Mouse (Mus musculus): ENCODE results near the gene Olfr1495. TPM values are rescaled to one million over a fixed set of nuclear protein-coding genes. Genes with fewer than 3 reads are reported as not detected.
"Not testable (repeated sequence)": the region's sequence is repeated elsewhere in the genome, so short reads cannot be mapped to it uniquely, and the experiment has no call there.

Gene Olfr1495
- polyA plus RNA-seq (2015; fragmentation: Nextera tagmentation; extraction: Ambion mirVana) = not detected in 2 replicates

GRCm38 (mm10) chr19:13764306-13764705 lies at the start of gene Olfr1495:
TSS of gene Olfr1495 (plus strand) at chr19:13764606.
- Histone ChIP-seq H3K4me2 (no peak within 1 kb of the TSS), H3K9me3 (replicated peaks) (no peaks in the 10 kb centered on the region), H3K27me3 (no peaks in the 10 kb centered on the region), H3K4me1 (no peaks in the 10 kb centered on the region), H3K4me3 (replicated peaks) (no peak within 1 kb of the TSS), H3K9ac (no peak within 1 kb of the TSS), H3K36me3 (no peaks in the 10 kb centered on the region), H3K27ac (no peak within 1 kb of the TSS)
- no peak for ATAC-seq (replicated peaks; ENCODE audit: low FRiP score)
- 85% methylated on average over 3 of the region's 3 CpGs for WGBS

GRCm38 (mm10) chr19:13722978-13723377 lies 41.4 kb upstream of the Olfr1495 start, which contains the start of gene Olfr1493-ps1:
TSS of gene Olfr1493-ps1 (plus strand) at chr19:13723278.
- no peaks in the 10 kb centered on the region for H3K27me3 ChIP-seq
- no peak for ATAC-seq (replicated peaks; ENCODE audit: low FRiP score)
- no peak within 1 kb of the TSS for H3K27ac ChIP-seq
- 63% methylated on average over 2 of the region's 2 CpGs for WGBS
- no peak within 1 kb of the TSS for H3K4me3 ChIP-seq (replicated peaks)
- no peak within 1 kb of the TSS for H3K9ac ChIP-seq
- no peak within 1 kb of the TSS for H3K4me2 ChIP-seq
- no peaks in the 10 kb centered on the region for H3K9me3 ChIP-seq (replicated peaks)
- H3K4me1 ChIP-seq = no peaks in the 10 kb centered on the region
- H3K36me3 ChIP-seq = no peaks in the 10 kb centered on the region

- WGBS = 78% methylated on average over 4 of the region's 4 CpGs
- ATAC-seq (replicated peaks; ENCODE audit: low FRiP score) = no peak
Observed at GRCm38 (mm10) chr19:13739428-13739827, 25.0 kb upstream of the Olfr1495 start, which contains the start of gene Olfr1494. TSS of gene Olfr1494 (plus strand) at chr19:13739728.

GRCm38 (mm10) chr19:13749366-13749765 lies 15.0 kb upstream of the Olfr1495 start:
- Histone ChIP-seq H3K4me2 (no peak overlapping the region), H3K27ac (no peak overlapping the region), H3K9me3 (replicated peaks) (no peaks in the 10 kb centered on the region), H3K36me3 (no peaks in the 10 kb centered on the region), H3K4me1 (no peaks in the 10 kb centered on the region), H3K9ac (no peak overlapping the region), H3K4me3 (replicated peaks) (no peak overlapping the region), H3K27me3 (no peaks in the 10 kb centered on the region)
- WGBS = 97% methylated on average over 1 of the region's 1 CpGs
- ATAC-seq (replicated peaks; ENCODE audit: low FRiP score) = no peak

More at GRCm38 (mm10) chr19:13739428-13739827, 25.0 kb upstream of the Olfr1495 start, which contains the start of gene Olfr1494:
- H3K4me3 ChIP-seq (replicated peaks) = no peak within 1 kb of the TSS
- H3K4me2 ChIP-seq = no peak within 1 kb of the TSS
- H3K4me1 ChIP-seq = no peaks in the 10 kb centered on the region
- H3K36me3 ChIP-seq = no peaks in the 10 kb centered on the region
- H3K9ac ChIP-seq = no peak within 1 kb of the TSS
- H3K27ac ChIP-seq = no peak within 1 kb of the TSS
- H3K9me3 ChIP-seq (replicated peaks) = no peaks in the 10 kb centered on the region
- no peaks in the 10 kb centered on the region for H3K27me3 ChIP-seq

- no peaks in the 10 kb centered on the region for H3K36me3 ChIP-seq
- WGBS = 89% methylated on average over 9 of the region's 9 CpGs
- no peak for ATAC-seq (replicated peaks; ENCODE audit: low FRiP score)
- H3K27ac ChIP-seq = no peak overlapping the region
- H3K27me3 ChIP-seq = no peaks in the 10 kb centered on the region
- no peak overlapping the region for H3K9ac ChIP-seq
- no peaks in the 10 kb centered on the region for H3K4me1 ChIP-seq
- no peak overlapping the region for H3K4me3 ChIP-seq (replicated peaks)
- H3K9me3 ChIP-seq (replicated peaks) = no peaks in the 10 kb centered on the region
- no peak overlapping the region for H3K4me2 ChIP-seq
Observed at GRCm38 (mm10) chr19:13768565-13769276, 4.3 kb downstream of the Olfr1495 start.

GRCm38 (mm10) chr19:13777578-13777977 lies 13.2 kb downstream of the Olfr1495 start, which contains the start of gene Olfr1496:
TSS of gene Olfr1496 (plus strand) at chr19:13777878.
- WGBS = 89% methylated on average over 1 of the region's 1 CpGs
- no peaks in the 10 kb centered on the region for H3K36me3 ChIP-seq
- no peaks in the 10 kb centered on the region for H3K27me3 ChIP-seq
- ATAC-seq (replicated peaks; ENCODE audit: low FRiP score) = no peak
- no peak within 1 kb of the TSS for H3K4me3 ChIP-seq (replicated peaks)
- H3K27ac ChIP-seq = no peak within 1 kb of the TSS
- no peaks in the 10 kb centered on the region for H3K9me3 ChIP-seq (replicated peaks)
- no peak within 1 kb of the TSS for H3K9ac ChIP-seq
- no peak within 1 kb of the TSS for H3K4me2 ChIP-seq
- no peaks in the 10 kb centered on the region for H3K4me1 ChIP-seq

- no peak within 1 kb of the TSS for H3K9ac ChIP-seq
- no peaks in the 10 kb centered on the region for H3K36me3 ChIP-seq
- H3K4me3 ChIP-seq (replicated peaks) = no peak within 1 kb of the TSS
- ATAC-seq (replicated peaks; ENCODE audit: low FRiP score) = no peak
- H3K27ac ChIP-seq = no peak within 1 kb of the TSS
- H3K4me1 ChIP-seq = no peaks in the 10 kb centered on the region
- no peaks in the 10 kb centered on the region for H3K9me3 ChIP-seq (replicated peaks)
- H3K4me2 ChIP-seq = no peak within 1 kb of the TSS
- H3K27me3 ChIP-seq = no peaks in the 10 kb centered on the region
Observed at GRCm38 (mm10) chr19:13798102-13798501, 33.7 kb downstream of the Olfr1495 start, which contains the start of gene Olfr1497. TSS of gene Olfr1497 (minus strand) at chr19:13798202.

- H3K4me2 ChIP-seq; ATAC-seq (replicated peaks; ENCODE audit: low FRiP score); H3K9me3 ChIP-seq (replicated peaks); H3K4me3 ChIP-seq (replicated peaks); H3K36me3 ChIP-seq; H3K4me1 ChIP-seq; H3K9ac ChIP-seq; H3K27ac ChIP-seq; H3K27me3 ChIP-seq: not testable (repeated sequence)
- 64% methylated on average over 1 of the region's 1 CpGs for WGBS
Observed at GRCm38 (mm10) chr19:13805486-13805885, 41.1 kb downstream of the Olfr1495 start.

GRCm38 (mm10) chr19:13812823-13813222 lies 48.4 kb downstream of the Olfr1495 start:
- ATAC-seq (replicated peaks; ENCODE audit: low FRiP score) = no peak
- Histone ChIP-seq H3K4me3 (replicated peaks) (no peak overlapping the region), H3K4me1 (no peaks in the 10 kb centered on the region), H3K9me3 (replicated peaks) (no peaks in the 10 kb centered on the region), H3K36me3 (no peaks in the 10 kb centered on the region), H3K27ac (no peak overlapping the region), H3K27me3 (no peaks in the 10 kb centered on the region), H3K9ac (no peak overlapping the region), H3K4me2 (no peak overlapping the region)
- WGBS = 66% methylated on average over 2 of the region's 2 CpGs

GRCm38 (mm10) chr19:13818827-13819226 lies 54.4 kb downstream of the Olfr1495 start:
- H3K36me3 ChIP-seq = no peaks in the 10 kb centered on the region
- no peak overlapping the region for H3K27ac ChIP-seq
- no peaks in the 10 kb centered on the region for H3K4me1 ChIP-seq
- no peaks in the 10 kb centered on the region for H3K9me3 ChIP-seq (replicated peaks)
- H3K4me3 ChIP-seq (replicated peaks) = no peak overlapping the region
- ATAC-seq (replicated peaks; ENCODE audit: low FRiP score) = no peak
- WGBS = 37% methylated on average over 5 of the region's 5 CpGs
- H3K4me2 ChIP-seq = no peak overlapping the region
- no peaks in the 10 kb centered on the region for H3K27me3 ChIP-seq
- H3K9ac ChIP-seq = no peak overlapping the region

- Histone ChIP-seq H3K27me3 (no peaks in the 10 kb centered on the region), H3K4me1 (no peaks in the 10 kb centered on the region), H3K4me3 (replicated peaks) (no peak within 1 kb of the TSS), H3K4me2 (no peak within 1 kb of the TSS), H3K27ac (no peak within 1 kb of the TSS), H3K9ac (no peak within 1 kb of the TSS), H3K36me3 (no peaks in the 10 kb centered on the region), H3K9me3 (replicated peaks) (no peaks in the 10 kb centered on the region)
- ATAC-seq (replicated peaks; ENCODE audit: low FRiP score) = no peak
Observed at GRCm38 (mm10) chr19:13819347-13819746, 54.9 kb downstream of the Olfr1495 start, which contains the start of gene Olfr1499. TSS of gene Olfr1499 (minus strand) at chr19:13819447.
